Mouse (Mus musculus) liver, embryonic 13.5 days (tissue): ENCODE data around the gene Trit1. TPM values are rescaled to one million over a fixed set of nuclear protein-coding genes. Genes with fewer than 3 reads are reported as not detected.
A peak's percentile ranks its signal among the peaks of the same experiment; 100 is the strongest.

Experiments used
- ATAC-seq: fragments of 200-750 bp; cut with Nextera tagmentation; 2 replicates; pipeline ENCODE4 v1.8.0; 2017; ENCODE audit warnings: low read depth, mild to moderate bottlenecking, moderate number of reproducible peaks, moderate library complexity
- DNase-seq: peaks from one replicate; pipeline ENCODE4 v3.0.0; 2022
- H3K27ac ChIP-seq: fragments of 300-500 bp; sonication (generic); 2 replicates; pipeline ENCODE4 v1.5.1; 2015; ENCODE audit warnings: moderate library complexity, mild to moderate bottlenecking, inconsistent platforms
- H3K27me3 ChIP-seq: fragments of 300-500 bp; sonication (generic); 2 replicates; pipeline ENCODE4 v1.6.1; 2015; ENCODE audit warnings: mild to moderate bottlenecking, inconsistent platforms
- H3K36me3 ChIP-seq: fragments of 300-500 bp; sonication (generic); 2 replicates; pipeline ENCODE4 v1.6.1; 2015; ENCODE audit warnings: mild to moderate bottlenecking, inconsistent platforms
- H3K4me1 ChIP-seq: fragments of 300-500 bp; sonication (generic); replicated peaks from 2 replicates; pipeline ENCODE4 v1.6.1; 2015; ENCODE audit warnings: inconsistent platforms
- H3K4me2 ChIP-seq: fragments of 300-500 bp; sonication (generic); 2 replicates; pipeline ENCODE4 v1.6.1; 2015; ENCODE audit warnings: inconsistent platforms, mild to moderate bottlenecking, moderate library complexity
- H3K4me3 ChIP-seq: fragments of 300-500 bp; sonication (generic); replicated peaks from 2 replicates; pipeline ENCODE4 v1.5.1; 2015; ENCODE audit warnings: mild to moderate bottlenecking, inconsistent platforms
- H3K9ac ChIP-seq: fragments of 300-500 bp; sonication (generic); 2 replicates; pipeline ENCODE4 v1.6.1; 2015; ENCODE audit warnings: mild to moderate bottlenecking, inconsistent platforms
- H3K9me3 ChIP-seq: fragments of 300-500 bp; sonication (generic); replicated peaks from 2 replicates; pipeline ENCODE4 v1.6.1; 2016; ENCODE audit warnings: inconsistent platforms
- WGBS: fragments of 180-500 bp; shearing (Covaris S2); methylation state at CpG from one replicate; pipeline ENCODE4 v1.1.7; 2015; ENCODE audit not compliant: insufficient replicate concordance; 5-methylcytosine and 5-hydroxymethylcytosine counted together
- polyA plus RNA-seq: library from polyadenylated mRNA; unstranded; fragments of >200 nt; fragmentation: Nextera tagmentation; extraction: Ambion mirVana; gene quantifications from 2 replicates; pipeline ENCODE4 v1.2.1, GENCODE M21; 2015

The Trit1 gene
- polyA plus RNA-seq, 1 experiment from 2014 or later = 7.2 TPM

GRCm38 (mm10) chr4:123083323-123083902 lies 67.0 kb downstream of the Trit1 start:
- H3K4me3 ChIP-seq = no peak overlapping the region
- H3K4me2 ChIP-seq = no peak overlapping the region
- no peak overlapping the region for H3K27ac ChIP-seq
- 49% methylated on average over 13 of the region's 13 CpGs for WGBS
- H3K27me3 ChIP-seq = no peaks in the 10 kb centered on the region
- H3K9ac ChIP-seq = no peak overlapping the region
- no peaks in the 10 kb centered on the region for H3K36me3 ChIP-seq
- no peak for ATAC-seq
- peaks cover 4% of the 10 kb centered on the region for H3K4me1 ChIP-seq
- DNase-seq = no peak
- no peaks in the 10 kb centered on the region for H3K9me3 ChIP-seq

GRCm38 (mm10) chr4:123085290-123085689 lies 68.9 kb downstream of the Trit1 start:
- ATAC-seq (no peak), DNase-seq (no peak)
- H3K9me3 ChIP-seq = no peaks in the 10 kb centered on the region
- no peaks in the 10 kb centered on the region for H3K36me3 ChIP-seq
- no peak overlapping the region for H3K9ac ChIP-seq
- H3K4me1 ChIP-seq = no peaks in the 10 kb centered on the region
- H3K27me3 ChIP-seq = no peaks in the 10 kb centered on the region
- H3K4me2 ChIP-seq = no peak overlapping the region
- WGBS = 63% methylated on average over 2 of the region's 2 CpGs
- no peak overlapping the region for H3K27ac ChIP-seq
- no peak overlapping the region for H3K4me3 ChIP-seq

GRCm38 (mm10) chr4:123086381-123086780 lies 70.0 kb downstream of the Trit1 start:
- Histone ChIP-seq H3K4me2 (no peak overlapping the region), H3K9ac (no peak overlapping the region), H3K9me3 (no peaks in the 10 kb centered on the region), H3K27ac (no peak overlapping the region), H3K4me3 (no peak overlapping the region), H3K36me3 (no peaks in the 10 kb centered on the region), H3K4me1 (no peaks in the 10 kb centered on the region), H3K27me3 (no peaks in the 10 kb centered on the region)
- WGBS = 73% methylated on average over 4 of the region's 4 CpGs
- DNase-seq (no peak), ATAC-seq (no peak)

GRCm38 (mm10) chr4:123092621-123093020 lies 76.2 kb downstream of the Trit1 start:
- no peak for DNase-seq
- no peak overlapping the region for H3K4me2 ChIP-seq
- no peak for ATAC-seq
- 54% methylated on average over 5 of the region's 5 CpGs for WGBS
- H3K27ac ChIP-seq = no peak overlapping the region
- 0 out of 2 replicates have a peak, but pooled peaks cover 3% of the 10 kb centered on the region for H3K4me1 ChIP-seq
- no peak overlapping the region for H3K9ac ChIP-seq
- H3K27me3 ChIP-seq = no peaks in the 10 kb centered on the region
- no peaks in the 10 kb centered on the region for H3K9me3 ChIP-seq
- H3K36me3 ChIP-seq = no peaks in the 10 kb centered on the region
- H3K4me3 ChIP-seq = no peak overlapping the region

- DNase-seq (no peak), ATAC-seq (peak; percentile 78)
- WGBS = 38% methylated on average over 17 of the region's 17 CpGs
- Histone ChIP-seq H3K9me3 (no peaks in the 10 kb centered on the region), H3K27ac (no peak overlapping the region), H3K36me3 (no peaks in the 10 kb centered on the region), H3K4me2 (peak overlapping the region; percentile 17; the same call in 1 of the 2 replicates), H3K4me3 (no peak overlapping the region), H3K4me1 (0 out of 2 replicates have a peak, but pooled peaks cover 3% of the 10 kb centered on the region), H3K27me3 (no peaks in the 10 kb centered on the region), H3K9ac (no peak overlapping the region)
These were observed 76.8 kb downstream of the Trit1 start for GRCm38 (mm10) chr4:123093064-123093776.

- H3K4me3 ChIP-seq = no peak overlapping the region
- 0 out of 2 replicates have a peak, but pooled peaks cover 3% of the 10 kb centered on the region for H3K4me1 ChIP-seq
- DNase-seq (no peak), ATAC-seq (no peak)
- no peaks in the 10 kb centered on the region for H3K9me3 ChIP-seq
- 42% methylated on average over 9 of the region's 9 CpGs for WGBS
- H3K4me2 ChIP-seq = no peak overlapping the region
- H3K9ac ChIP-seq = no peak overlapping the region
- no peak overlapping the region for H3K27ac ChIP-seq
- no peaks in the 10 kb centered on the region for H3K27me3 ChIP-seq
- H3K36me3 ChIP-seq = no peaks in the 10 kb centered on the region
These were observed 77.5 kb downstream of the Trit1 start for GRCm38 (mm10) chr4:123093869-123094268.

Other genes with a start within 250 kb of the Trit1 start
- 20.8 and 22.8 TPM in 2 replicates for gene Ppt1, start 180.4 kb upstream of the Trit1 start, polyA plus RNA-seq
- gene Cap1, start 130.5 kb upstream of the Trit1 start, polyA plus RNA-seq = 29.1 and 35.8 TPM in 2 replicates
- 0.09 and 0.22 TPM in 2 replicates for gene Mfsd2a, start 55.4 kb upstream of the Trit1 start, polyA plus RNA-seq
- gene Mycl, start 20.9 kb upstream of the Trit1 start, polyA plus RNA-seq = 0.70 and 0.74 TPM in 2 replicates
- 0.50 and 0.81 TPM in 2 replicates for gene Bmp8b, start 88.6 kb downstream of the Trit1 start, polyA plus RNA-seq
- not detected in 2 replicates for gene Oxct2b, start 99.7 kb downstream of the Trit1 start, polyA plus RNA-seq
- 54.7 and 59.3 TPM in 2 replicates for gene Ppie, start 123.4 kb downstream of the Trit1 start, polyA plus RNA-seq
- 0.02 TPM in 1 of 2 replicates, not detected in the other for gene Hpcal4, start 166.6 kb downstream of the Trit1 start, polyA plus RNA-seq
- gene Nt5c1a, start 184.9 kb downstream of the Trit1 start, polyA plus RNA-seq = not detected in 2 replicates
- 0.80 and 0.99 TPM in 2 replicates for gene Heyl, start 217.0 kb downstream of the Trit1 start, polyA plus RNA-seq
- gene Pabpc4, start 245.8 kb downstream of the Trit1 start, polyA plus RNA-seq = 93.5 and 100 TPM in 2 replicates